Mouse (Mus musculus): Measurements from ENCODE around the gene Sdr39u1. TPM values are rescaled to one million over a fixed set of nuclear protein-coding genes. Genes with fewer than 3 reads are reported as not detected.

Sdr39u1 gene
- total RNA-seq, 1 experiment: 8.2 TPM

DNA sequence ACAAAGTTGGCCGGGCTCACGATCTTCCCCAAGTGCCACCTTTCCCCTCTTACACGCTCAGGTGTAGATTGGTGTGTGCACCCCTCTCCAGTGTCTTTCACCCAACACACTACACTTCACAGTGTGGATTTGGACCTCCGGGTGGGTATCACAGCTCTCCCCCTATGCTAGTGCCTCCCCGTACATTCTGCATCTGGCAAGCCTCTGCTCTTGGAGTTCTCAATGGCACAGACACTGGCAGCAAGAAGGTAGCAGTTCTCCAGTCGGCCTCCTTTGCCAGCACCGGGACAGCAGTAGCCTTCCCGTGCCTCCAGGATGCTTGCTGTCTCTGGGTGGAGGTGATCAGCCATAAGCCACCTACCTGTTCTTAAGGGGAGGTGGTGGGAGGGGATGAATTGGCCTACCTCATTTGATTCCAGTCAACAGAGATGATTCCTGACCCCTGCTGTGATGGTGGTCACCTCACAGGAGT, 26.8 kb downstream of the Sdr39u1 start:
- Histone ChIP-seq H3K36me3 (ENCODE audit: control insufficient read depth, insufficient read depth, low read length, poor library complexity, severe bottlenecking) (peaks cover 20% of the 10 kb centered on the region), H3K4me3 (ENCODE audit: insufficient read depth in 1 of 2, low read depth in 1 of 2, low read length in 2 of 2, poor library complexity in 1 of 2, severe bottlenecking in 1 of 2) (no peak overlapping the region), H3K9me3 (ENCODE audit: control insufficient read depth, insufficient read depth, low read depth, low read length) (no peaks in the 10 kb centered on the region), H3K9ac (ENCODE audit: insufficient read depth, low read depth, low read length, poor library complexity, severe bottlenecking) (no peak overlapping the region), H3K4me1 (ENCODE audit: control insufficient read depth in 2 of 2, insufficient read depth in 2 of 2, low read length in 2 of 2, poor library complexity in 1 of 2) (peaks cover 0 to 15% of the 10 kb centered on the region in 2 experiments; a peak in 3 of 4 replicates), H3K27ac (ENCODE audit: insufficient read depth, low read depth, low read length, poor library complexity, severe bottlenecking) (no peak overlapping the region)
- DNase-seq (ENCODE audit: low read depth, low spot score): no peak
- in situ Hi-C loops (cut with MboI; ENCODE audit: low sequenced_read_pairs in 2 of 2, unreplicated experiment in 2 of 2): no loop called here
- TF ChIP-seq ZC3H11A (IDR thresholded peaks at IDR 0.05; ENCODE audit: borderline replicate concordance, low read depth, low read length) (no peak), MAFK (IDR thresholded peaks at IDR 0.05; ENCODE audit: insufficient read depth, low read depth, low read length) (no peak), ZNF384 (IDR thresholded peaks at IDR 0.05; ENCODE audit: low read depth, low read length) (no peak), CHD2 (IDR thresholded peaks at IDR 0.05; ENCODE audit: low read depth, low read length) (no peak), HCFC1 (IDR thresholded peaks at IDR 0.05; ENCODE audit: borderline replicate concordance, insufficient read depth, low read length) (no peak)

DNA sequence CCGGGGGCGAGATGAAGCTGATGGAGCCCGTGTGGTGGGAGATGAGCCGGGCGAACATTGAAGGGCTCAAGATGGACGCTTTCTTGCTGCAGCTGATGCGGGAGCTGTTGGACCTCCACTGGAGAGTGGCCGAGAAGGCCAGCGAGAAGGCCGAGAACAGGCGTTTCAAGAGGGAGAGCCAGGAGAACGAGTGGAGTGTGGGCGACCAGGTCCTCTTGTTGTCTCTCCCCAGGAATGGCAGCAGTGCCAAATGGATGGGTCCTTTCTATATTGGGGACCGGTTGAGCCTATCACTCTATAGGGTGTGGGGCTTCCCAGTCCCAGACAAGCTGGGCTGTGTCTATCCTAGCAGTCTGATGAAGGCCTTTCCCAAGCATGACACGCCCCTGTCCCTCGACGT, 27.5 kb downstream of the Sdr39u1 start:
- Histone ChIP-seq H3K36me3 (ENCODE audit: control insufficient read depth, insufficient read depth, low read length, poor library complexity, severe bottlenecking) (peaks cover 20% of the 10 kb centered on the region), H3K9me3 (ENCODE audit: control insufficient read depth, insufficient read depth, low read depth, low read length) (no peaks in the 10 kb centered on the region), H3K9ac (ENCODE audit: insufficient read depth, low read depth, low read length, poor library complexity, severe bottlenecking) (no peak overlapping the region), H3K4me3 (ENCODE audit: insufficient read depth in 1 of 2, low read depth in 1 of 2, low read length in 2 of 2, poor library complexity in 1 of 2, severe bottlenecking in 1 of 2) (no peak overlapping the region), H3K4me1 (ENCODE audit: control insufficient read depth in 2 of 2, insufficient read depth in 2 of 2, low read length in 2 of 2, poor library complexity in 1 of 2) (peaks cover 0 to 13% of the 10 kb centered on the region in 2 experiments; a peak in 3 of 4 replicates), H3K27ac (ENCODE audit: insufficient read depth, low read depth, low read length, poor library complexity, severe bottlenecking) (no peak overlapping the region)
- TF ChIP-seq HCFC1 (IDR thresholded peaks at IDR 0.05; ENCODE audit: borderline replicate concordance, insufficient read depth, low read length) (no peak), CHD2 (IDR thresholded peaks at IDR 0.05; ENCODE audit: low read depth, low read length) (no peak), ZNF384 (IDR thresholded peaks at IDR 0.05; ENCODE audit: low read depth, low read length) (no peak), MAFK (IDR thresholded peaks at IDR 0.05; ENCODE audit: insufficient read depth, low read depth, low read length) (no peak), ZC3H11A (IDR thresholded peaks at IDR 0.05; ENCODE audit: borderline replicate concordance, low read depth, low read length) (no peak)
- in situ Hi-C loops (cut with MboI; ENCODE audit: low sequenced_read_pairs in 2 of 2, unreplicated experiment in 2 of 2): no loop called here
- no peak for DNase-seq (ENCODE audit: low read depth, low spot score)

DNA sequence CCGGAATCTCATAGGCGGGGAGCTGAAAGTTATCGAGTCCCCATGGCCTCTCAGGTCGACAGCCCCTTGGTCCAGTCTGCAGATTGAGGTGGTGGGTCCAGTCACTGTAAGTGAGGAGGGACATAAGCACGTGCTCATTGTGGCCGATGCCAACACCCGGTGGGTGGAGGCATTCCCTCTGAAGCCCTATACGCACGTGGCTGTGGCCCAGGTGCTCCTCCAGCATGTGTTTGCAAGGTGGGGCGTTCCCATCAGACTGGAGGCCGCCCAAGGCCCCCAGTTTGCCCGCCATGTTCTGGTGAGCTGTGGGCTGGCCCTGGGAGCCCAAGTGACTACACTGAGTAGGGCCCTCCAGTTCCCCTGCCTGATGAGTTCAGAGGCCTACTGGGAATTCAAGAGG, 28.1 kb downstream of the Sdr39u1 start:
- H3K27ac ChIP-seq (ENCODE audit: insufficient read depth, low read depth, low read length, poor library complexity, severe bottlenecking): no peak overlapping the region
- TF ChIP-seq ZC3H11A (IDR thresholded peaks at IDR 0.05; ENCODE audit: borderline replicate concordance, low read depth, low read length) (no peak), MAFK (IDR thresholded peaks at IDR 0.05; ENCODE audit: insufficient read depth, low read depth, low read length) (no peak), ZNF384 (IDR thresholded peaks at IDR 0.05; ENCODE audit: low read depth, low read length) (no peak), HCFC1 (IDR thresholded peaks at IDR 0.05; ENCODE audit: borderline replicate concordance, insufficient read depth, low read length) (no peak), CHD2 (IDR thresholded peaks at IDR 0.05; ENCODE audit: low read depth, low read length) (no peak)
- H3K4me1 ChIP-seq (ENCODE audit: control insufficient read depth in 2 of 2, insufficient read depth in 2 of 2, low read length in 2 of 2, poor library complexity in 1 of 2): peaks cover 1 to 13% of the 10 kb centered on the region in 2 experiments
- H3K9ac ChIP-seq (ENCODE audit: insufficient read depth, low read depth, low read length, poor library complexity, severe bottlenecking): no peak overlapping the region
- H3K36me3 ChIP-seq (ENCODE audit: control insufficient read depth, insufficient read depth, low read length, poor library complexity, severe bottlenecking): peaks cover 20% of the 10 kb centered on the region
- in situ Hi-C loops (cut with MboI; ENCODE audit: low sequenced_read_pairs in 2 of 2, unreplicated experiment in 2 of 2): no loop called here
- no peaks in the 10 kb centered on the region for H3K9me3 ChIP-seq (ENCODE audit: control insufficient read depth, insufficient read depth, low read depth, low read length)
- DNase-seq (ENCODE audit: low read depth, low spot score): no peak
- H3K4me3 ChIP-seq (ENCODE audit: insufficient read depth in 1 of 2, low read depth in 1 of 2, low read length in 2 of 2, poor library complexity in 1 of 2, severe bottlenecking in 1 of 2): no peak overlapping the region

DNA sequence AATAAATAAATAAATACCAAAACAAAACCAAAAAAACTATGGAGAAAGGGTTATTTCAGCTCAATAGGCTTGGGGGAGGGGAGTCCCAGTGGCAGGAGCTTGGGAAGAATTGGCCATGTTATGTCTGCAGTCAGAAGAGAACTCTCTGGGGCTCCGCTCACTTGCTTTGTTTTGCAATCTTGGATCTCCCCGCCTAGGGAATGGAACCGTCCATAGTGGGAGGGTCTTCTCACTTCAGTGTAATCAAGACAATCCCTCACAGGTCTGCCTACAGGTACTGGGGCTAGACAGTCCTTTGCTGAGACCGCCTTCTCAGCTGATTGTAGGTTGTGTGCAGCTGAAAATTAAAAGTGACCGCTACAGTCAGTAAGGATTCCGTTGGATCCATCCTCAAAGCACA, 30.6 kb downstream of the Sdr39u1 start:
- no peak for DNase-seq (ENCODE audit: low read depth, low spot score)
- Histone ChIP-seq H3K4me3 (ENCODE audit: insufficient read depth in 1 of 2, low read depth in 1 of 2, low read length in 2 of 2, poor library complexity in 1 of 2, severe bottlenecking in 1 of 2) (no peak overlapping the region), H3K4me1 (ENCODE audit: control insufficient read depth in 2 of 2, insufficient read depth in 2 of 2, low read length in 2 of 2, poor library complexity in 1 of 2) (peaks cover 1 to 13% of the 10 kb centered on the region in 2 experiments), H3K36me3 (ENCODE audit: control insufficient read depth, insufficient read depth, low read length, poor library complexity, severe bottlenecking) (peaks cover 33% of the 10 kb centered on the region), H3K9me3 (ENCODE audit: control insufficient read depth, insufficient read depth, low read depth, low read length) (no peaks in the 10 kb centered on the region), H3K27ac (ENCODE audit: insufficient read depth, low read depth, low read length, poor library complexity, severe bottlenecking) (no peak overlapping the region; the same call in 1 of the 2 replicates), H3K9ac (ENCODE audit: insufficient read depth, low read depth, low read length, poor library complexity, severe bottlenecking) (no peak overlapping the region)
- in situ Hi-C loops (cut with MboI; ENCODE audit: low sequenced_read_pairs in 2 of 2, unreplicated experiment in 2 of 2): no loop called here
- TF ChIP-seq MAFK (IDR thresholded peaks at IDR 0.05; ENCODE audit: insufficient read depth, low read depth, low read length) (no peak), ZC3H11A (IDR thresholded peaks at IDR 0.05; ENCODE audit: borderline replicate concordance, low read depth, low read length) (no peak)
